Mouse (Mus musculus) ES-Bruce4 (cell line): ENCODE measurements around the gene Ptk7.

Source experiments
- CTCF ChIP-seq: IDR thresholded peaks from one replicate; pipeline ENCODE4 v1.8.1; 2011; ENCODE audit warnings: low read depth, low read length
- POLR2A ChIP-seq: IDR thresholded peaks from one replicate; pipeline ENCODE4 v1.8.1; 2011; ENCODE audit warnings: low read length; ENCODE audit not compliant: insufficient read depth

- TF ChIP-seq CTCF (no peak), POLR2A (no peak)
Observed at GRCm38 (mm10) chr17:46597956-46598355, 31.3 kb downstream of the Ptk7 start.
